Mouse (Mus musculus) embryo, embryonic 11 days (tissue): ENCODE measurements around the gene Barhl2.

Experiments
- DNase-seq: peaks from one replicate; pipeline ENCODE4 v3.0.0-alpha.2; 2015

Gene Barhl2

DNA sequence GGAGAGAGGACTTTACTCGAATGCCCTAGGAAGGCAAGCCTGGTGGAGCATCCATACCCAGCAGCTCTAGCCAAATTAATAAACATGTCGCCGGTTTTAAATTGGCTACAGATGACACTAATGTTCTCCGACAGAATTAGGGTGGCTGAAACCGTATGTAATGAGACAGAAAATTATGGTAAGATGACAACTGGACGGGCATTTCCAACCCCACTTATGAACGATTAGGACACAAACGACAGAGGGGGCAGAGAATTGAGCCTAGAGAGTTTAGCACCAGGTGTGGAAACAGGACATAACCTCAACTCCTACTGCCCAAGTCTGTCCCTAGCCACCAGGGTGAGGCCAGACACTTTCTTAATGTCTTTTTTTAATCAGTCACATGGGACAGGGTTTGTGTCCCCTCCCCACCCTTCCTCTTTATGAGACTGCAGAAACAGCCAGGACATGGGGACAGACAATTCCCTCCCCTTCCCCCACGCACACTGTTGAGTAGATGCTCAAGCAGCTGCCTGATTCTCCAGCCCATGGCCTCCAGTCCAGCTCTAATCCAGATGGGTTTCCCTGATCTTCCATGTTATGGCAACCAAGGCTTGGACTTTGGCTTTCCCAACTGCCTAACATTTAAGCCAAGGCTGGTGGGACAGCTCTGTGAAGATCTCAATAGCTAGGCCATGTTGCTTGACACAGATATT lies 3.4 kb downstream of the Barhl2 start:
- DNase-seq: peak; percentile 42

DNA sequence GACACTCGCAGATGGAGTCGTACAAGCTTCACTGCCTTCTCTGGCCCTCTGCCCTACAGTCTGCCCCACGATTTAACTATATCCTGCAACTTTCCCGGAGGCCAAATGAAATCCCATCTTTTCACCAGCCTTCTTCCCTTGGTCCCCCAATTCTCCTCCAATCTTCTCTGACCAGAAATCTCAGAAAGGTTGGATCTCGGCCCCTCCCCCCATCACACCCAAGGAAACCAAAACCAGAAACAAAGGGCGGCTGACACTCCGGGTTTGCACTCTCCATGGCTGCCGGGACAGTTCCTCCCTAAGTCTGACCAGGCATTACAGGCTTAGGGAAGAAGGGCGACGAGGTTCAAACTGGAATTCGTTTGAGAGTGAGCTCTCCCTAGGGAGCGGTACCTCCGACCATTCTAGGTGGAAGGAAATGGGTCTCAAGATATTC lies 4.1 kb downstream of the Barhl2 start:
- peak; percentile 37 for DNase-seq

DNA sequence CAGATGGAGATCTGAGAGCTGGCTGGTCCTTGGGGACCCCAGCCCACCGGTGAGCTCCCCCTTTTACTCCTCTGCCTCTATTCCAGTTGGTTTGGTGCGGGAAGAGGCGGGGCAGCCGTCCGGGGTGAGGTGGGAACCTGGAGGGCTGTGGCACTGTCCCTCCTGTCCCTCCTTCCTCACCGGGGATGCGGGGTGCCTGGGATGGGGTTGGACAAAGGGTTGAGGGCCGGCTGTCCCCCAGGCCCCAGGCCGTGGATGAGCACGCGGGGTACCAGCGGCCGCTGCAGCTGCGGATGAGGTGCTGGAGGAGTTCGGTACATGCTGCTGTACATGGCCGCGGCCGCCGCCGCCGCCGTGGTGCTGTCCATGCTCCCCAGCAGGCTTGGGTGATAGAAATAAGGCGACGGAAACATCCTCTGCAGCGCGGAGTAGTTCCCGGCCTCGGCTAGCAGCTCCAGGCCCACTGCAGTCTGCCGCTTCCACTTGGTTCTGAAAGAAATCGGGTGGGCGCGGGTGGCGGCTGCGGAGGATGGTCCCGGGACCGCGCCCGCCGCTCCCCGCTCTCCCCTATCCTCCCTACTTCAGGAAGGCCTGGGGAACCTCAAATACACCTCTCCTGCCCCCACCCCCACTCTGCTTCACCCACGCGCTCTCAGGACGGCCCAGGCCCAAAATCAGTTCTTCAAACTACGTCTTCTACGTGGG lies 4.6 kb downstream of the Barhl2 start:
- DNase-seq: peak; percentile 61

- DNase-seq: no peak
Observed at GRCm38 (mm10) chr5:106452686-106453085, 5.3 kb downstream of the Barhl2 start.

DNA sequence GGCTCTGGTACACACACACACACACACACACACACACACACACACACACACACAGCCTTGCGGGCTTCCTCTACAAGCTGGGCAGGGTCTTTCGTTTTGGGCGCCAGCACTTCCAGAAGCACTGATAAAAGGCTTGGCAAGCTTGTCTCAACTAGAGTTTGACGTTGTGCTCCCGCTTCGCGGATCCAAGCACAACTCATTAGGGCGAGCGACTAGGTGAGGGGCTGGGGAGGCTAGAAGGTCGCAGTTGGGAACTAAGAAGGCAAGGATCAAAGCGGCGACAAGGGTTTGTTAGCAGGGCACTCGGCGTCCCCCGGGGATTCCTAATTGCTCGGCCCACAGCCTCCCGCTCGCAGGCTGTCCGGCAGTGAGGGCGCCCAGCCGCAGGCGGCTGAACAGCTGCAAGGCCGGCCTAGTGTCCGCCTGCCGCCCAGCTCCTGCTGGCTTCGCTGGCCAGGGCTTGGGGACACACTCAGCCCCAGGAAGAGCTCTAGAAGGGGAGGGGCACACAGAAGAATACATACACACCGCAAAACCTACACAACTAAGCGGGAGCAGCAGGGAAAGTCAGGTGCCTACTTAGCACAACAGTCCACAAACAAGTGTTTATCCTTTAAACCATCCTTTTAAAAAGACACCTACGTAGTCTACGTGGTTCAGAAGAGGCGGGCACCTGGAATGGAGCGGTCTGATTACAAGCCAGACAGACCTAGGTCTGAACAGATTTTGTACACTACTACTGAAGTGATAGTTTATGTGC lies 6.1 kb downstream of the Barhl2 start:
- peak; percentile 75 for DNase-seq

DNA sequence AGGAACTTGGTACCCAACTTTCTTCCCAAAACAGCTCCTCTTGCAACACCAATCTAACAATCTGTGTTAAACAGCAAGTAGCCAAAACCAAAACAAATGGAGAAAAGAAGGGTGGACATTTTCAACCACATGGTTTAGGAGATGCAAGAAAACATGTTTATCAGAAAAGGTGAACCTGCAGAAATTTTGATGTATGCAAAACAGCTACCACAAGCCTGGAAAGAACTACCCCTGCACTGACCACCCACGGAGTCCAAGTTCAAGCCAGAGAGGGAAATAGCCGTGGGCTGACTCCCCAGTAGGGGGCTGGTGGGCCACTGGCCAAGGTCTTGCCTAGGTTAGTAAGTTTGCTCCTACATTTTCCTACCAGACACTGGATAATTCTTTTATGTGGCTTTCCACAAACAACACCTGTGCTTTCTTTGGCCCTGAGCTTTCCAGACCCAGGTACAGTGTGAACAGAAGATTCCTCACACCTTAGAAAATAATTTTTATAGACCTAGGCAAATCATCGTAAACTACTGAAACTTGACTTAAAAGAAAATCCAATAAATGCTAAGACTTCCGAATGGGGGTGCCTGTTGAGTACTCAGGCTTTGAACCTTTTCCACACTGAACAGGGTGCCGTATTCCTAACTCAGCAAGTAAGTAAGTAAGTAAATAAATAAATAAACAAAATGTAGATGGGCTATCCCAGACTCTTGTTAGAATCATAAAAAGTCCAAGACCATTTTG lies 7.4 kb downstream of the Barhl2 start:
- peak; percentile 29 for DNase-seq

DNA sequence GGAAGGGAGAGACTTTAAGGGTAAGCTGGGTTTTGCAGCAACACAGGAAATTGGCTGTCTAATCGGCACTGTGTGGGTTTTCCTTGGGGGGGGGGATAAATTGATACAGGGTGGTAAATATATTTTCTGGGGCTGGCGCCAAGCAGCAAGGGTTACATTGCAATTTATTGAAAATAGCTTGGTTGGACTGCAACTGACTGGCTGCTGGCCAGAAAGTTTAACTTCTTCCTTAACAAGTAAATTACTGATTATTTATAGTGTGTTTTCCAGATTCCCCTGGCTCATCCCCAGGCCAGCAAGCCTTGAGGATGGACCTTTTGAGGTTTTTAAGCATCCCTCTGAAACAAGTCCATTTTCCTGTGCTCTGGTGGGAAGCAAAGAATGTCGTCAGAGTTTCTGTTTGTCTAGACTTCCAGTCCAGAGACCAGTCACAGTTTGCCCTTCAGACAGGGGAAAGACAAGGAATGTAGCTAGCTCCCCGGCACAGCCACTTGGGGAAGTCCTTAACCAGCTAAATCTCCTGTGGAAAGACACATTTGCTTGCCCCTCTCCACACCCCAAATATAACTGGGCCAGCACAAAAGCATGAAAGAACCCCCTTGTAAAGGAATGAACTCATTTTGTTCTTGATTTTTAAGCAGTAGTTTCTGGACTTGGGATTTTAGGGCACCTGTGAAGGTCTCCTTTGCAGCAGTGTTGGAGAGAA lies 8.1 kb downstream of the Barhl2 start:
- DNase-seq: peak; percentile 22

- peak; percentile 73 for DNase-seq
Observed at GRCm38 (mm10) chr5:106448798-106449125, 9.2 kb downstream of the Barhl2 start.

- DNase-seq: peak; percentile 32
Observed at GRCm38 (mm10) chr5:106447951-106448797, 9.8 kb downstream of the Barhl2 start.

GRCm38 (mm10) chr5:106447091-106447820 lies 10.7 kb downstream of the Barhl2 start:
- DNase-seq: no peak

DNA sequence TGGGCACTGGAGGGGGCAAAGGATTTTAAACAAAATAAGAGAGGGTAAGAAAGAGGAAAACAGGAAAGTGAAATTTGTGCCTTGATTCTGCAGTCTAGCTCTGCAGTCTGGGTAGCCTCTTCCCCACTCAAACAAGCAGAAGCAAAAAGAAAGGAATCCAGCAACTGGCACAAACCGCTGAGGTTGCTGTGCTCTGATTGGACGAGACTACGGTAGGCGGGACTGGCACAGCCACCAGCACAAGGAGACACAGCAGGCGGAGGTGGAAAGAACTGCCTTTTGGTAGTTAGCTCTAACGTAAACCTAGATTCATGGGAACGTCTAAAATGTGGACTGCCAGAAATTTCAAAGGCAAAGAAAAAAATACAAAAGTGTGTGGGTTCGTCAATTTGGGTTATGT lies 11.4 kb downstream of the Barhl2 start:
- peak; percentile 65 for DNase-seq

DNA sequence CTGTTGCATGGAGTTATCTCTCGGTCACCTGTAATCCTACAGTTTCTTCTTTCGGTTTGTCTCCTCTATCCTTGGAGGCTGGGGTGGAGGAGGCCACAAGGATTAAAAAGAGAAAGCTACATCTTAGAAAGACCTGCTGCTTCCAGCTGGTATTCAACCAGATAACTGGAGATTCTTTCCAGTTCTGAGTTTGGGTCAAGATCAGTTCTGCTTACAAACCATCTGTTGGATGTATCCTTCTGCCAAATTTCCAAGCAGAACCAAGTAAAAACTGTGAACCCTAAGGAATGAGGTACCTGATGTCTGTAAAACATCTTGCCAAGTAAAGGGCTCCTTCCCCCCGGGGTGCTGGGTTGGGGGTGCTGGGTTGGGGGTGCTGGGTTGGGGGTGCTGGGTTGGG lies 12.3 kb downstream of the Barhl2 start:
- DNase-seq: no peak

GRCm38 (mm10) chr5:106438916-106439315 lies 19.1 kb downstream of the Barhl2 start:
- DNase-seq: no peak

GRCm38 (mm10) chr5:106426069-106426468 lies 31.9 kb downstream of the Barhl2 start:
- no peak for DNase-seq

DNA sequence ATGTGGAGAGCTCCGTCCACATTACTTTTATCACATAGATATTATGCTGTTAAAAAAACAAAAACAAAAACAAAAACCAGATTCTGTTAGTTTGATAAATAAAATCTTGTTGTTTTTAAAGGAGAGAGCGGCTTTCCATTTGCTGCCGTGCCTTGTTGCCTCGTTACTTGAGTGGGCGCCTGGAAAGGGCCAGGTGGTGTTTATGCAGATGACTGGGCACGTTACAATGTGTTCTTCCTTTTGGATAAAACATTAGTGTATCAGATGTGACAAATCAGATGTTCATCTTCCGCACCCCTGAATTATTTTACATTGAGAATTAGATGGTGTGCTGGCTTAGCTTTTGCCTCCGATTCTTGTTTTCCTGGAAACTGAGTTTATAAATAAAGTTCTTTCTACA lies 37.1 kb downstream of the Barhl2 start:
- DNase-seq: no peak

- DNase-seq: no peak
Observed at GRCm38 (mm10) chr5:106420370-106420769, 37.6 kb downstream of the Barhl2 start.

GRCm38 (mm10) chr5:106417210-106417609 lies 40.8 kb downstream of the Barhl2 start:
- peak; percentile 65 for DNase-seq

GRCm38 (mm10) chr5:106416550-106416949 lies 41.4 kb downstream of the Barhl2 start:
- DNase-seq: no peak

DNA sequence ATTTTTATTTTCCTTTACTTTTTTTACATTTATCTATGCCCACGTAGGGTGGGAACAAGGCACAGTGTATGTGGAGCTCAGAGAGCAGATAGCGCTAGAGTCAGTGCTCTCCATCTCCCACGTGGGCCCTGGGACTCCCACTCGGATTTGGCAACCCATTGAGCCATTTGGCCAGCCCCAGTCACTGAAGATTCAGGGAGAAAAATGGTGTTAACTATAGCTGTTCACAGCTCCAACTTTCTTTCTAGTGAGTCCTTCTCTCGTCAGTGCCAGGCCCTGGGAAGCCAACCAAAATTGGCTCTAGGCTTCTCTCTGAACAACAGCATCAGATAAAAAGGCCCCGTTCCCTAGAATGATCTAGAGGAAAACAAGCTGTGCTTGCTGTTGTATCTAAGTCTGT lies 42.2 kb downstream of the Barhl2 start:
- DNase-seq: no peak

DNA sequence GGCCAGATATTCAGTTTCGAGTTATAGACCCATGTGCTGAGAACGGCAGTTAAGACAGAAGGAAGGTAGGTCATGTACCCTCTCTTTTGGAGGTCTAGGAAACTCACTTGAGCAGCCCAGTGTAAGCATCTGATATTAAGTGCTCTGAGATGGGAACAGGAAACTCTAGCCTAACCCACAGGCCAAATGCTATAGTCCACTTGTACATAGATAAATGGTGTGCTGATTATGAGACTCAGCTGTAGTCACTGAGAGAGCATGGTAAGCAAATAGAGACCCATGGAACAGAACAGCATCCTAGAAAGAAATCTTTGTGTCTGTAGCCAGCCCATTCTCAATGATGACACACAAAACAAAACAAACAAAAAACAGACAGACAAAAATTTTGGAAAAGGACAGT lies 55.2 kb downstream of the Barhl2 start:
- no peak for DNase-seq
